Mouse (Mus musculus) skeletal muscle tissue, adult 2 months (tissue): ENCODE results near the gene Eef1akmt3.
"Not testable (repeated sequence)": the region's sequence is repeated elsewhere in the genome, so short reads cannot be mapped to it uniquely, and the experiment has no call there.

Experiments
- DNase-seq: peaks from one replicate; pipeline ENCODE4 v3.0.0-alpha.2; 2012; ENCODE audit warnings: low read depth, low spot score

Eef1akmt3 gene

GRCm38 (mm10) chr10:127070190-127071121, 29.1 kb upstream of the Eef1akmt3 start, which contains the start of gene Tspan31:
Gene Tspan31, minus strand, starts transcription at chr10:127070264.
- DNase-seq: peak; percentile 96

GRCm38 (mm10) chr10:127069281-127070189, 28.2 kb upstream of the Eef1akmt3 start:
- no peak for DNase-seq

GRCm38 (mm10) chr10:127068360-127069038, 27.2 kb upstream of the Eef1akmt3 start:
- no peak for DNase-seq

DNA sequence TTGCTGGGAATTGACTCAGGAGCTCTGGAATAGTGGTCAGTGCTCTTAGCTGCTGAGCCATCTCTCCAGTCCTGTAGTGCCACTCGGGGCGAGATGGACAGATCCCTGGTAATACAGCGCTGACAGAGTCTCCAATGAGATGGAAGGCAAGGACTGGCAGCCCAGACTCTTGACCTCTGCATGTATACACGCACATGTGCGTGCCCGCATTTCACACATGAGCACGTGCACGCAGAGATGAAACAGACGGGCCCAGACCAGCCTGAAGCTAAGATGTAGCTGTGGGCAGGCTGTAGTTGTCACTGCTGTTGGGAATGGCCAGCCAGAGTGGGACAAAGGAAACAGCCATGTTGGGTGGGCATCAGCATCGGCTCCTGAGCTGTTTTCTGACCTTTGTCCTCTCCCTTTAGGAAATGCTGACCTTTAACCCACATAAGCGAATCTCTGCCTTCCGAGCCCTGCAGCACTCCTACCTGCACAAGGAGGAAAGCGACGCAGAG, 25.3 kb upstream of the Eef1akmt3 start:
- no peak for DNase-seq

- DNase-seq: no peak
Measured at GRCm38 (mm10) chr10:127065981-127066380, 24.7 kb upstream of the Eef1akmt3 start.

- no peak for DNase-seq
Measured at GRCm38 (mm10) chr10:127063913-127064870, 22.9 kb upstream of the Eef1akmt3 start.

DNA sequence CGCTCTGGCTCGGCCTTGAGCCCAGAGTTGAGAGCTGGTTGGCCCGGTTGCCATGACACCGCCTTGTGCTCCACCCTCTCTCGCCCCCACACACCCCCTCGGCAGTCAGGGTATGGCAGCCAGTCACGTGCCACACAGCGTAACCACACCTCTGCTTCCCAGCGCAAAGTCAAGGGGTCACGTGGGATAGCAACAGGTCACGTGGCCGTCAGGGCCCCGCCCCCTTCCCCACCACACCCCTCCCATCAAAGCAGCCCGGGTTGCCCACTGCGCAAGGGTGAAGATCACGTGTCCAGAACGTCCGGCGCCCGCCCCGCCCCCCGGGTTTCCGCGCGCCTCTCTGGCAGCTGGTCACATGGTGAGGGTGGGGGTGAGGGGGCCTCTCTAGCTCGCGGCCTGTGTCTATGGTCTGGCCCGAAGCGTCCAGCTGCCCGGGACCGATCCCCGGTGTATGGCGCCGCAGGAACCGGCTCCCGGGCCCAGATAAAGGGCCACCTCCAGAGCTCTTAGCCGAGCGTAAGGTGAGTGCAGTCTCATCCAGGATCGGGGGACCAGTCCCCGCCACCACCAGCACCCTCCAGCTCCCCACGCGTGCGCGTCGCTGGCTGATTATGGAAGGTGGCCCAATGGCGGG, 22.0 kb upstream of the Eef1akmt3 start, which contains the start of gene Cdk4:
Gene Cdk4 (plus strand): TSS at position 296 of the 634 bp plus-strand sequence.
- peak; percentile 99 for DNase-seq

- DNase-seq: no peak
Measured at GRCm38 (mm10) chr10:127062503-127062902, 21.2 kb upstream of the Eef1akmt3 start.

- DNase-seq: not testable (repeated sequence)
Measured at GRCm38 (mm10) chr10:127062101-127062500, 20.8 kb upstream of the Eef1akmt3 start.

GRCm38 (mm10) chr10:127061513-127061912, 20.2 kb upstream of the Eef1akmt3 start:
- DNase-seq: no peak

DNA sequence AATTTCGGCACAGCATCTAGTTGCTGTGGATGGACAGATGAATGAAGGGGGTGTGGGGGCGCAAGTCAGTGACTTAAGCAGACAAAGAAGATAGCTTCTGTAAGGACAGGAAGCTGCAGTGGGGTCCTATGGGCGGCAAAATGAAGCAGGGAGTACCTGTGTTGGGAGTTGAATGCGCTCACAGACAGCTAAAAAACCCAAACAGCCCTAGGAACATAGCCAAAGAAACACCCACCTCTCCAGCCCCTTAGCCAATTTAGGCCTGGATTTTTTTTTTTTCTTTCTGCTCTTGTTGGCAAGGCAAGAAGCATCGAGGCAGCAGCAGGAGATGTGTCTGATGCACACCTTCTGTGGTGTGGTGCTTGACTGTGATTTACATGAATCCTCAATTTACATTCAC, 19.8 kb upstream of the Eef1akmt3 start:
- DNase-seq: no peak

GRCm38 (mm10) chr10:127059968-127060916, 18.9 kb upstream of the Eef1akmt3 start, which contains the start of gene March9:
Gene March9, minus strand, starts transcription at chr10:127060184.
- no peak for DNase-seq

GRCm38 (mm10) chr10:127059174-127059967, 18.1 kb upstream of the Eef1akmt3 start:
- DNase-seq: no peak

GRCm38 (mm10) chr10:127058708-127059107, 17.4 kb upstream of the Eef1akmt3 start:
- no peak for DNase-seq

DNA sequence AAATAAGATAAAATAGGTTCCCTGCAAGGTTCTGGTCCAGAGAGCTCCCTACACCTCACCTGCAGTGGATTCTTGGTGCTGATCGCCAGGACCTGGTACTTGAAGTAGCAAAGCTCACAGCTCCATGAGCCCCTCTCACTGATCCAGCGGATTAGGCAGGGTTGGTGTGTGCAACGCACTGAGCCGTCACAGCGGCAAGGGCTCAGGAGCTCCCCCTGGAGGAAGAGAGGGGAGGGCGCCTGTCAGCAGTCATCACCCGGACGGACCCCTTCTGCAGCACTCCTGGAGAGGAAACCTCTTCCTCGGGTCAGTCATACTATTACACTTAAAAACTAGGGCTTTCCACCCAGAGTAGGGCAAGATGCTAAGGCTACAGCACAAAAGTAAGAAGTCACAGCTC, 16.8 kb upstream of the Eef1akmt3 start:
- DNase-seq: no peak

DNA sequence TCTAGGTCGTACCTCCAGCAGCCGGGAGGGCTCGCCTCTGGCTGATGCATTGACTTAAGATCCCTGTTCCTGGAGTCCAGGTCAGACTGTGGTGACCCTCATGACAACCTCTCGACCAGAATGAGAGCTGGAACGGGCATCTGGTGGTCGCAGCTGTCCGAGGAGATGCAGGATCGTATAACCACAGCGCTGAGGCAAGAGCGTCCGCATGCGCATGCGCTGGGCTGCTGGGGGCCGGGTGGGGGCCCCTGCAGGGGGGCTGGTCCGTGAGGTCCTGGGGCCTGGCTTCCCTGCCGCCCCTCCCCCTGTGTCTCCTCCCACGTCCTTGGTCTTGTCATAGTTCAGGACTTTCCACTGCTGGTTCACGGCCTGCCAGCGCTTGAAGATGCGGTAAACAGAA, 15.2 kb upstream of the Eef1akmt3 start:
- no peak for DNase-seq

DNA sequence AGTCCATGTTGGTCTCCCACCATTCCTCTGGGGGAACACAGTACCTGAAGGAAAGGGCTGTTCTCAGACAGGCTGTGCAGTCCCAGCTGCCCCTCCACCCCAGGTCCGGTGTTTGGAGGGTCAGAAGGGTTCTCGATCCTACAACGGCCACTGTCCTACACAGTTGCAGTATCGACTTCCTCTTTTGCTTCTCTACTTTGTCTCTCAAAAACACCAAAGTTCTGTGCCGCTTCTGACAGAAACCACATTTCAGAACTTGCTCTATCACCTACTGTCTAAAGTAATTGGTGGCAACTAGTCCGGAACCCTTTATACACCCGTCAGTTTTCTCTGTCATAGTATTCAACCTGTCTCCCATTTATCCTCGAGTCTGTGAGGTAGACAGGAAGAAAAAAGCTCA, 14.1 kb upstream of the Eef1akmt3 start:
- DNase-seq: no peak

DNA sequence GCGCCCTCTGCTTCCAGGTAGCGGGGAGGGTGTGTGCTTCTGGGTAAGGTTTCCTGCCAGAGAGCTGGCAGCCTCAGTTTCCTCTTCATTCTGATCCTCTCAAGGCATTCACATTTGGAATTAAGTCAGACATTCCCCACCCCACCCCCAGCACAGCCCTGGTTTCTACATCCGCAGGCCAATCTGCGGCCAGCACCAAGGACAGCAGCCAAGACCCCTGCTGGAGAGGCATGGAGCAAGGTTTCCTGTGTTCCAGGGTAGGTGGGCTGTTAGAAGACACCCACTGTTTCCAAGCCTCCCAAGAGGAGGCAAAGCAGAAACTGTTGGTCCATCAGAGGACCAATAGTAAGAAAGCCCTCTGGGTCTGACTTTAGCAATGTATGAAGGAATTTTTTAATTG, 13.3 kb upstream of the Eef1akmt3 start:
- no peak for DNase-seq
